Mouse (Mus musculus): ENCODE measurements around the gene Gm21258. TPM values are rescaled to one million over a fixed set of nuclear protein-coding genes. Genes with fewer than 3 reads are reported as not detected.

Gene Gm21258
- not detected in 2 replicates for polyA plus RNA-seq (2012; rRNA removed)

GRCm38 (mm10) chrY:52779740-52780139 lies at the start of gene Gm21258:
Gene Gm21258 (plus strand): TSS chrY:52780040.

